Mouse (Mus musculus): ENCODE results near the gene Jmjd8.

DNA sequence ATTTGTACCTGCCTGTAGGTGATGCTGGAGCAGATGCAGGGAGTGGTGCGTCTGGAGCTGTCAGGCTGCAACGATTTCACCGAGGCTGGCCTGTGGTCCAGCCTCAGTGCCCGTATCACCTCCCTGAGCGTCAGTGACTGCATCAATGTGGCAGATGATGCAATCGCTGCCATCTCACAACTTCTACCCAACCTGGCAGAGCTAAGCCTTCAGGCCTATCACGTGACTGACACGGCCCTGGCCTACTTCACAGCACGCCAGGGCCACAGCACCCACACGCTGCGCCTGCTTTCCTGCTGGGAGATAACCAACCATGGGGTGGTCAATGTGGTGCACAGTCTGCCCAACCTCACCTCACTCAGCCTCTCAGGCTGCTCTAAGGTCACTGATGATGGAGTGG lies 11.0 kb upstream of the Jmjd8 start:
- TF ChIP-seq CTCF (IDR thresholded peaks at IDR 0.05; ENCODE audit: low read depth) (no peak), EP300 (optimal IDR thresholded peaks at IDR 0.05) (no peak)

Data from stomach, postnatal 0 days (tissue).